Mouse (Mus musculus): Measurements from ENCODE around the gene Tpcn1.
A peak's percentile ranks its signal among the peaks of the same experiment; 100 is the strongest.

Gene Tpcn1

DNA sequence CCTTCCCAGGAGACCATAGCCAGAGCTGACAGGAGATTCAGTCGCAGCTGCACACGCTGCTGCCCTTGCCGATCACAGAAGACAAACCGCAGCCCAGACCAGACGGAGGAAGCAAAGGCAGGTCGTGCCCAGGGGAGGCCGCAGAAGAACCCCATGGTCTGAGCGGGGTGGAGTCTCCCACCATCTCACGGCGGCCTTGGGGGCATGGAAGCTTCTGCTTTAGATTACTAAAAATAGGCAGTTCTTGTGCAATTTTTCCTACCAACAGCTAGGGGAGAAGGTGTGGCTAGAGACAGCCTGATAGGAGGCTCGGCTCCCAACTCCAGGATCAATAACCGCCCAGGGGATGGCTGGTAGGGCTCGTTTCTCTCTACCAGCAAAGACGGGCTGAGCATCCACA, 29.7 kb downstream of the Tpcn1 start:
- DNase-seq (ENCODE audit: low read depth) = peak; percentile 93

DNA sequence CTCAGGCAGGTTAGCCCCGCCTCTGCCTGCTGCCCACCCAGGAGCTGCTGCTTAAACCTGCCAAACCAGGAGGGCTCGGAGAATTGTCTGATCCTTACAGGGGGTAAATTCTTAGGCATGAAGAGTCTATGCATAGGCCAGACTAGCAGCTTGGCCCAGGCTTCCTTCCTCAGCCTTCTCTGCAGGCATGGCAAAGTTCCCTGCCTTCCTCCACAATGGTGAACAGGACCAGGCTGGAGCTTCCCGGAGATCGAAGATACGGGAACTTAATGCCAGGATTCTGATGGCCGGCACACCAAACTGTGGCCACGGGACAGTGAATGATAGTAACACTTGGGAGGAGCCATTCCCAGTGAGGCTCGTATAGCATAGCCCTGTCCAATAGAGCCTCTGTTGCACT, 30.4 kb downstream of the Tpcn1 start:
- DNase-seq (ENCODE audit: low read depth) = no peak

GRCm38 (mm10) chr5:120555871-120556270, 32.6 kb downstream of the Tpcn1 start:
- DNase-seq (ENCODE audit: low read depth) = no peak

DNA sequence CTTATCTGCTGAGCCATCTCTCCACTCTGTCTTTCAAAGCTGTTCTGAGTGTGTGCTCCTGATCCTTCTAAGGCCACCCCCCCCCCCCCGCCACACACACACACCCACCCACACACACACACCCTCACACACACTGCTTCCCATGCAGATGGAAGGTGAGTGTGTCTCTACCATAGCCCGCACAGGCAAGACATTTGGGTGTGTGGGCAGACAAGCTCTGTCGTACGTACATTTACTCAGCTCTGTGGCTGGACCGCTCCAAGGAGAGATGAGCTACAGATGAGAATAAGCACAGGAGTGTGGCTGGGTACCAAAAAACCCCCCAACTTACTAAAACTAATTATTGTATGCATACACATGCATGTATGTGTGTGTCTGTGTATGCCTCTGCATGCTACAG, 37.8 kb downstream of the Tpcn1 start:
- no peak for DNase-seq (ENCODE audit: low read depth)

DNA sequence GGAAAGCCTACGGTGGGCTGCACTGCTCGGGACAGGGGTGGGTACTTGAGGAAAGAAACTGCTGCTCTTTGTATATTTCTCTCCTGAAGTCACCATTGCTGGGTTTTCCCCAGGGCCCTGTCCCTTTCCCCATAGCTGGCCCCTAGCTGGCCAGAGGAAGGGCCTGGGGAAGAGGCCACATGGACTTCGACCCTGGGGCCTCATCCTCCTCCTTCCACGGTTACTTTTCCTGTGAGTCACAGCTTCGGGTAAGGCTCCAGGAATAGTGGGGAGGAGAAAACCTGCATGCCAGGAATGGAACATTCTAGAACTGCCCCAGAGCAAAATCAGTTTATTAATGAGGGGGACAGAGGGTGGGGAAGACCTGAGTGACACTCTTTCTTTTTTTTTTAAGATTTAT, 38.3 kb downstream of the Tpcn1 start:
- no peak for DNase-seq (ENCODE audit: low read depth)

GRCm38 (mm10) chr5:120548236-120548850, 40.1 kb downstream of the Tpcn1 start:
- no peak for DNase-seq (ENCODE audit: low read depth)

- no peak for DNase-seq (ENCODE audit: low read depth)
Measured at GRCm38 (mm10) chr5:120536632-120537031, 51.8 kb downstream of the Tpcn1 start.

- DNase-seq (ENCODE audit: low read depth) = no peak
Measured at GRCm38 (mm10) chr5:120536046-120536445, 52.4 kb downstream of the Tpcn1 start.

DNA sequence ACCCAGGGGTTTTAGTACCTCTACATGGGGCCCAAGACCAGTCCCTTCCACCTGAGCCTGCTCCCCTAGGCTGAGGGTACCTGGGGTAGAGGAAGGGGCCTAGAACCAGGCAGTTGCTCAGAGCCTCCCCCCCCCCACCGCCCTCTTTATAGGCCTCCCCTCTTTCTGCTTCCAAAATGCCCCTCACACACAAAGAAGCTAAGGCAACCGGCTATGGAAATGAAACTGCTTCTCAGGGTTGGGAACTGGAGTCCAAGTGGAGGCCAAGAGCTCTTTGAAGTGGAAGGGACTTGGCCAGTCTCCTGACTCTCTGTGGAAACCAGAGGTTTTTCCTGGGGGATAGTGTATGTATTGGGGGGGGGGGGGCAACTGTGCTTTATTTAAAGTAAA, 53.8 kb downstream of the Tpcn1 start:
- no peak for DNase-seq (ENCODE audit: low read depth)

GRCm38 (mm10) chr5:120534071-120534685, 54.3 kb downstream of the Tpcn1 start:
- DNase-seq (ENCODE audit: low read depth) = no peak

DNA sequence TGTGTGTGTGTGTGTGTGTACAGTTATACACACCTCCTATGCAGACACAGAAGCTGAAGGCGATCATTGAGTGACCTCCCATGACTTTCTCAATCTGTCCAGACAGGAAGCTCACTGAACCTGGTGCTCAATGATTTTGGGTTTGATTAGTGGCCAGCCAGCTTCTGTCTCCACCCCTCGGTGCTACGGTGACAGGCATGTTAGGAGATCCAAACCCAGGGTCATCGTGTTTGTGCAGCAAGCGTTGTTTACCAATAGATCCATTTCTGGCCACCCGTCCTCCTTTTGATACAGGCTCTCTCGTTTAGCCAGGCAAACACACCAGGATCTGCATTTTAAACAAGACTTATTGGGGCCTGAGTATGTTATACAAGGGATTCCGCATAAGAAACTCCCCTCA, 56.8 kb downstream of the Tpcn1 start:
- no peak for DNase-seq (ENCODE audit: low read depth)

GRCm38 (mm10) chr5:120527296-120527964, 61.0 kb downstream of the Tpcn1 start:
- DNase-seq (ENCODE audit: low read depth) = peak; percentile 82

DNA sequence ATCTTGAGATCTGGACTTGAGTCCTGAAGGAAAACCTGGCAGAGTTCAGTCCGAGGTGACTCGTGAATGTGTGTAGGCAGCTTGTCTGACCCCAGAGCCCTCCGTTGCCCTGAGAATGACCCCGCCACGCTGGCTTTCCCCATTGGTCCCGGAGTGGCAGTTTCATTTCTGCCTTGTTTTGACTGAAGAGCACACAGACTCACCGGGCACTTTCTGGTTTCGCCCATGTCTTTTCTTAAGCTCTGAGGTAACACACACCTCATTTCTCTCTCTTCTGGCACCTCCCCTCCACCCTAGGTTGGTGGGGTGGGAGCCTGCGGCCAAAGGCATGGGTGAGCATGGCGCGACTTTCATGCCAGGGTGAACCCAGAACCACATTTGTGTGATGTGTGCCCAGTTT, 62.2 kb downstream of the Tpcn1 start:
- DNase-seq (ENCODE audit: low read depth) = no peak

DNA sequence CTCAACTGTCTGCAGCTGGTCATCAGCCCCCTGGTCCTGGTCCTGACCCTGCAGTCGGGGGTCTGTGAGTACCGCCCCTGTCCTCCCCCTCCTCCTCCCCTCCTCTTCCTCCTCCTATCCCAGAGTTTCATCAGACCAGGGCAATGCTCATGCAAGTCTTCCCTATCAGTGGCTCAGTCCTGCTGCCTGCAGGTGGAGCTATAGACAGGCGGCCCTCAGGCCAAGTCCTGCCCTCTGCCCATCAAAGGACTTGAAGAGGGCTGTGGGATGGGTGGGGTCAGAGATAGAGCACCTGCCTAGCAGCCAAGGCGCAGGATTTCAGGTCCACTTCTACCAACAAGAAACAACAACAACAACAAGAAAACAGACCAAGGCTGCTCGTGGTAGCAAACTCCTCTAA, 62.7 kb downstream of the Tpcn1 start:
- peak; percentile 46 for DNase-seq (ENCODE audit: low read depth)

DNA sequence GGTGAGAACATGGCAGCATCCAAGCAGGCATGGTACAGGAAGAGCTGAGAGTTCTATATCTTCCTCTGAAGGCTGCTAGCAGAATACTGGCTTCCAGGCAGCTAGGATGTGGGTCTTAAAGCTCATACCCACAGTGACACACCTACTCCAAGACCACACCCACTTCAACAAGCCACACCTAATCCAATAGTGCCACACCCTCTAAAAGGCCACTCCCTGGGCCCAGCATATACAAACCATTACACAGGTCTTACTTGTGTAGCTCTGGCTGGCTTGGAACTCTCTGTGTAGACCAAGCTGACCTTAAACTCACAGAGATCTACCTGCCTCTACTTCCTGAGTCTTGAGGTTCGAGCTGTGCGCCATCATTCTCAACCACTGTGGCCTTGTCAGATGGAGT, 63.7 kb downstream of the Tpcn1 start:
- peak; percentile 51 for DNase-seq (ENCODE audit: low read depth)

DNA sequence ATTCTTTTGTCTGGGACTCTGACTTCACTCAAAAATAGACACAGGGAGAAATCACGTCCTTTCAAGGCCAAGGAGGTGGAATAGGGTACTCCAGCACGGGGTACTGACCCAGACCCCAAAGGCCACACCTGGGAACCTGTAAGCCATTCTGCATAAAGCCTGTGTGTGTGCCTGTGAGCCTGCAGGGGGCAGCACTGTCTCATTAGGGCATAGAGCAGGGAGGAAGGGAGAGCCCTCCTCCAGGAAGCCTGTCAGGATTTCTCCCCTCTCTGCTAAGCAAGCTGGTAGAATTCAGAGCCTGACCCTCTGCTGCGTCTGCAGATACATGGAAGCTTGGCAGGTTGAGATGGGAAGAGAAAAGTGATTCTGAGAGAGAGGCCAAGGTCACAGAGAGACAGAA, 65.8 kb downstream of the Tpcn1 start:
- peak; percentile 60 for DNase-seq (ENCODE audit: low read depth)

- peak; percentile 85 for DNase-seq (ENCODE audit: low read depth)
Measured at GRCm38 (mm10) chr5:120517552-120517951, 70.9 kb downstream of the Tpcn1 start.

GRCm38 (mm10) chr5:120516221-120516984, 72.1 kb downstream of the Tpcn1 start:
- peak; percentile 66 for DNase-seq (ENCODE audit: low read depth)

DNA sequence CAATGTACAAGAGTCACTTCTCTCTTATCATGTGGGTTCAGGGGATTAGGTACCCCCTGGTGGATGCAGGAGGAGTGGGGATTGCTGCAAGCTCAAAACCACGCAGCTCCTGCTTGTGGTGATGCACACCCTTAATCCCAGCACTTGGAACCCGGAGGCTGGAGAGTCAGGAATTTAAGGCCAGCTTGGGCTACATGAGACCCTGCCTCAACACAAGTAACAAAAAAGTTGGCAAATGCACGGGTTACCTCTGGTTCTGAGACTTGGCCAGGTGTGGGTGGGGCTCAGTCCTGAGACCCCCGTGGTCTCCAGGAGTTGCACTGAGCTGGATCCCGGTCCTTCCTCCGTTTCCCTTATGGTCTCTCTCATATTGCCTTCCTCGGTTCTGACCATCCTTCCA, 73.0 kb downstream of the Tpcn1 start:
- no peak for DNase-seq (ENCODE audit: low read depth)

GRCm38 (mm10) chr5:120514754-120515153, 73.7 kb downstream of the Tpcn1 start:
- no peak for DNase-seq (ENCODE audit: low read depth)

DNA sequence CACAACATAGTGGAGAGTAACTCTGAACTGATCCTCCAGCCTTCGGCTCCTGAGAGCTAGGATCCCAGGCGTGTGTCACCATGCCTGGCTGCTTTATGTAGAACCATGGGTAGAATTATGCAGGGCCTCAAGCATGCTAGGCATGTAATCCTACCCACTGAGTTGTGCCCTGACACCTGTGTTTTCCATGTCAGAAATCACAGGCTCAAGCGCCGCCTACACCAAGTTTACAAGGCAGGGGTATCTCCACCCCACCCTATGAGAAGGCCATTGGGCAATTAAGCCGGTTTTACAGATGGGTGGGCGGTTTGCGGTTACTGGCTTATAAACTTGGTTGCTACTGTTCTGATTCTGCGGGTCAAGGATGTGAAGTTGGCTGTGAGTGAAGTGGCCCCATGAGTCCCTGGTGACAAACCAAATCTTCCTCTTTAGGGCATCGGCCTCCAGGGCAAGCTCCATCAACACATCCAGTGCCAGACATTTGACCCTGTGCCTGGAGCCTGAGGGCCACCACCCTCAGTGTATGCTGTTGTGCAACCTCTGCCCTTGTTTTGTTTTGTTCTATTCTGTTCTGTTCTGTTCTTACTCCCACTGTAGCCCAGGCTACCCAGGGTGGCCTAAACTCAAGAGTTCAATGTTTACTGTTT, 74.3 kb downstream of the Tpcn1 start:
- DNase-seq (ENCODE audit: low read depth) = no peak

DNA sequence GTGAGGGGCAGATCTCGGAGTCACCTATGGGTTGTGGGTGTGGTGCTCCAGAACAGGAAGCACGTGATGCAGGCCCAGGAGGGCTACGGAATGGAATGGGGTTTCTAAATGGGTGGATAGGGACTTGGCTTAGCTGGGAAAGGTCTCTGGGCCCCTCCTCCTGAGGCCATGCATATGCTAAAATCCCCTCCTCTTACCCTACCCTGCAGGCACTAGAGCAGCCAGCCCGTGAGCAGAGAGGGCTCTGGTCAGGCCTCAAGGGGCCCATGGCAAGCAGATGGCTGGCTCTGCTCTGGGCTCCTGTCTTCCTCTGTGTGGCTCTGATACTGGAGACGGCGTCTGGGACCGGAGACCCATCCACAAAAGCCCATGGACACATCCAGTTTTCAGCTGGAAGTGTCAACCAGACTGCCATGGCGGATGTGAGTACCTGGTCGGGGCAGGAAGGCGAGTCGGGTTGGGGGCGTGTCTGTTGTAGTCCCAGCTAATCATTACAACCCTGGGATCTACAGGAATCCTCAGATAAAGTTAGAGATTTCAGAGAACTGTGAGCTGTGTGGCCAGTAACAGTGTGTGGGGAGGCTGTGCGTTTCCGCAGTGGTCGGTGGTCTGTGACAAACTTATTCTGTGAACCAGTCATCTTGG, 75.4 kb downstream of the Tpcn1 start:
- DNase-seq (ENCODE audit: low read depth) = no peak

Data from 416B (cell line).